Mouse (Mus musculus): Measurements from ENCODE around the gene Loxl3. TPM values are rescaled to one million over a fixed set of nuclear protein-coding genes. Genes with fewer than 3 reads are reported as not detected.

The Loxl3 gene
- polyA plus RNA-seq, 1 experiment = 3.1 TPM

- Histone ChIP-seq H3K36me3 (ENCODE audit: control insufficient read depth, insufficient read depth, low read length) (no peaks in the 10 kb centered on the region), H3K27ac (ENCODE audit: control insufficient read depth, insufficient read depth, low read length) (no peak overlapping the region), H3K27me3 (ENCODE audit: control insufficient read depth, insufficient read depth, low read length) (no peaks in the 10 kb centered on the region), H3K4me1 (replicated peaks; ENCODE audit: control insufficient read depth, insufficient read depth, low read length) (peaks cover 2% of the 10 kb centered on the region; the same call in 1 of the 2 replicates), H3K4me3 (ENCODE audit: control insufficient read depth, insufficient read depth, low read length) (no peak overlapping the region)
- no peak for DNase-seq
- no peak for TF ChIP-seq CTCF (IDR thresholded peaks at IDR 0.05; ENCODE audit: borderline replicate concordance, control insufficient read depth, extremely low read depth, insufficient read depth, low read length, poor library complexity)
- no peak for TF ChIP-seq POLR2A (IDR thresholded peaks at IDR 0.05; ENCODE audit: control insufficient read depth, extremely low read depth, insufficient read depth, low read length, poor library complexity)
- WGBS = 71% methylated on average over 12 of the region's 12 CpGs
Measured at GRCm38 (mm10) chr6:83014482-83015466, 19.2 kb upstream of the Loxl3 start.

GRCm38 (mm10) chr6:83015749-83016148 lies 18.2 kb upstream of the Loxl3 start:
- no peaks in the 10 kb centered on the region for H3K27me3 ChIP-seq (ENCODE audit: control insufficient read depth, insufficient read depth, low read length)
- no peak overlapping the region for H3K27ac ChIP-seq (ENCODE audit: control insufficient read depth, insufficient read depth, low read length)
- DNase-seq = no peak
- H3K4me1 ChIP-seq (replicated peaks; ENCODE audit: control insufficient read depth, insufficient read depth, low read length) = no peaks in the 10 kb centered on the region; the same call in 1 of the 2 replicates
- 92% methylated on average over 2 of the region's 2 CpGs for WGBS
- no peak overlapping the region for H3K4me3 ChIP-seq (ENCODE audit: control insufficient read depth, insufficient read depth, low read length)
- H3K36me3 ChIP-seq (ENCODE audit: control insufficient read depth, insufficient read depth, low read length) = no peaks in the 10 kb centered on the region
- no peak for TF ChIP-seq POLR2A (IDR thresholded peaks at IDR 0.05; ENCODE audit: control insufficient read depth, extremely low read depth, insufficient read depth, low read length, poor library complexity)

- no peaks in the 10 kb centered on the region for H3K36me3 ChIP-seq (ENCODE audit: control insufficient read depth, insufficient read depth, low read length)
- H3K27me3 ChIP-seq (ENCODE audit: control insufficient read depth, insufficient read depth, low read length) = no peaks in the 10 kb centered on the region
- H3K4me1 ChIP-seq (replicated peaks; ENCODE audit: control insufficient read depth, insufficient read depth, low read length) = no peaks in the 10 kb centered on the region; the same call in 1 of the 2 replicates
- no peak overlapping the region for H3K4me3 ChIP-seq (ENCODE audit: control insufficient read depth, insufficient read depth, low read length)
- H3K27ac ChIP-seq (ENCODE audit: control insufficient read depth, insufficient read depth, low read length) = no peak overlapping the region
- WGBS = 86% methylated on average over 3 of the region's 3 CpGs
- DNase-seq = no peak
- TF ChIP-seq POLR2A (IDR thresholded peaks at IDR 0.05; ENCODE audit: control insufficient read depth, extremely low read depth, insufficient read depth, low read length, poor library complexity) = no peak
- no peak for TF ChIP-seq CTCF (IDR thresholded peaks at IDR 0.05; ENCODE audit: borderline replicate concordance, control insufficient read depth, extremely low read depth, insufficient read depth, low read length, poor library complexity)
Measured at GRCm38 (mm10) chr6:83017190-83017589, 16.8 kb upstream of the Loxl3 start.

- WGBS = 90% methylated on average over 3 of the region's 3 CpGs
- TF ChIP-seq CTCF (IDR thresholded peaks at IDR 0.05; ENCODE audit: borderline replicate concordance, control insufficient read depth, extremely low read depth, insufficient read depth, low read length, poor library complexity) (no peak), POLR2A (IDR thresholded peaks at IDR 0.05; ENCODE audit: control insufficient read depth, extremely low read depth, insufficient read depth, low read length, poor library complexity) (no peak)
- Histone ChIP-seq H3K27ac (ENCODE audit: control insufficient read depth, insufficient read depth, low read length) (no peak overlapping the region), H3K27me3 (ENCODE audit: control insufficient read depth, insufficient read depth, low read length) (no peaks in the 10 kb centered on the region), H3K4me3 (ENCODE audit: control insufficient read depth, insufficient read depth, low read length) (no peak overlapping the region), H3K36me3 (ENCODE audit: control insufficient read depth, insufficient read depth, low read length) (no peaks in the 10 kb centered on the region), H3K4me1 (replicated peaks; ENCODE audit: control insufficient read depth, insufficient read depth, low read length) (no peaks in the 10 kb centered on the region)
- DNase-seq = no peak
Measured at GRCm38 (mm10) chr6:83019044-83019443, 14.9 kb upstream of the Loxl3 start.

- Histone ChIP-seq H3K36me3 (ENCODE audit: control insufficient read depth, insufficient read depth, low read length) (no peaks in the 10 kb centered on the region), H3K27me3 (ENCODE audit: control insufficient read depth, insufficient read depth, low read length) (no peaks in the 10 kb centered on the region), H3K4me1 (replicated peaks; ENCODE audit: control insufficient read depth, insufficient read depth, low read length) (no peaks in the 10 kb centered on the region), H3K4me3 (ENCODE audit: control insufficient read depth, insufficient read depth, low read length) (no peak overlapping the region), H3K27ac (ENCODE audit: control insufficient read depth, insufficient read depth, low read length) (no peak overlapping the region)
- no peak for DNase-seq
- WGBS = 95% methylated on average over 6 of the region's 6 CpGs
- no peak for TF ChIP-seq CTCF (IDR thresholded peaks at IDR 0.05; ENCODE audit: borderline replicate concordance, control insufficient read depth, extremely low read depth, insufficient read depth, low read length, poor library complexity)
- no peak for TF ChIP-seq POLR2A (IDR thresholded peaks at IDR 0.05; ENCODE audit: control insufficient read depth, extremely low read depth, insufficient read depth, low read length, poor library complexity)
Measured at GRCm38 (mm10) chr6:83020121-83020520, 13.9 kb upstream of the Loxl3 start.

GRCm38 (mm10) chr6:83020836-83021593 lies 13.0 kb upstream of the Loxl3 start:
- H3K27ac ChIP-seq (ENCODE audit: control insufficient read depth, insufficient read depth, low read length) = no peak overlapping the region
- no peaks in the 10 kb centered on the region for H3K36me3 ChIP-seq (ENCODE audit: control insufficient read depth, insufficient read depth, low read length)
- no peak overlapping the region for H3K4me3 ChIP-seq (ENCODE audit: control insufficient read depth, insufficient read depth, low read length)
- no peaks in the 10 kb centered on the region for H3K27me3 ChIP-seq (ENCODE audit: control insufficient read depth, insufficient read depth, low read length)
- TF ChIP-seq POLR2A (IDR thresholded peaks at IDR 0.05; ENCODE audit: control insufficient read depth, extremely low read depth, insufficient read depth, low read length, poor library complexity) (no peak), CTCF (IDR thresholded peaks at IDR 0.05; ENCODE audit: borderline replicate concordance, control insufficient read depth, extremely low read depth, insufficient read depth, low read length, poor library complexity) (no peak)
- WGBS = 89% methylated on average over 4 of the region's 4 CpGs
- no peaks in the 10 kb centered on the region for H3K4me1 ChIP-seq (replicated peaks; ENCODE audit: control insufficient read depth, insufficient read depth, low read length)
- DNase-seq = no peak
